Comparison of ENCODE assay signal across 9 mouse cellular contexts in genomic region chr6:121462628-121463340, GRCm38 (mm10). TPM values are rescaled to one million over a fixed set of nuclear protein-coding genes. Genes with fewer than 3 reads are reported as not detected.
DNase-seq lines count a peak whose midpoint lies in the region; ATAC-seq and TF ChIP-seq lines count a peak whose summit lies in the region.
"Had no signal": no experiment of that assay in that cellular context is flagged by ENCODE, and none has a peak within 500 bp of the region (broad histone marks: within the 10 kb centered on the region; RNA-seq: fewer than 3 reads in every experiment).

No protein-coding gene starts in this region.

- intact Hi-C loops in gastrocnemius, postnatal 36 days (cut with DNase I) = no loop called here

- WGBS in embryonic facial prominence, embryonic 14.5 days = 2% methylated on average over 21 of the region's 28 CpGs
- WGBS in hindbrain, embryonic 13.5 days = 6% methylated on average over 28 of the region's 28 CpGs
- WGBS in neural tube, embryonic 12.5 days = 8% methylated on average over 28 of the region's 28 CpGs

- H3K27me3 ChIP-seq in embryonic facial prominence, embryonic 14.5 days (replicated peaks; ENCODE audit: control insufficient read depth, insufficient read depth, low read length) = no peaks in the 10 kb centered on the region; the same call in 1 of the 2 replicates
- 0 out of 2 replicates have a peak, but pooled peaks cover 10% of the 10 kb centered on the region for H3K27me3 ChIP-seq in hindbrain, embryonic 13.5 days
- no peaks in the 10 kb centered on the region for H3K27me3 ChIP-seq in neural tube, embryonic 12.5 days (replicated peaks)
- H3K27me3 ChIP-seq: Patski had no signal

- TF ChIP-seq CTCF in layer of hippocampus, adult 2 months (conservative IDR thresholded peaks at IDR 0.05) = no peak

- H3K9me3 ChIP-seq in embryonic facial prominence, embryonic 14.5 days (ENCODE audit: control insufficient read depth, low read length) = no peaks in the 10 kb centered on the region
- H3K9me3 ChIP-seq in hindbrain, embryonic 13.5 days = no peaks in the 10 kb centered on the region
- H3K9me3 ChIP-seq in neural tube, embryonic 12.5 days = no peaks in the 10 kb centered on the region

- no peak overlapping the region for H3K4me3 ChIP-seq in layer of hippocampus, adult 2 months
- 0 out of 2 replicates have a peak overlapping the region, but pooled peaks have one; percentile 3 for H3K4me3 ChIP-seq in embryonic facial prominence, embryonic 14.5 days (ENCODE audit: low read depth, low read length)
- peak overlapping the region; percentile 9; the same call in 1 of the 2 replicates for H3K4me3 ChIP-seq in hindbrain, embryonic 13.5 days
- no peak overlapping the region for H3K4me3 ChIP-seq in neural tube, embryonic 12.5 days

- 0 out of 2 replicates have a peak overlapping the region, but pooled peaks have one; percentile 23 for H3K27ac ChIP-seq in layer of hippocampus, adult 2 months
- no peak overlapping the region for H3K27ac ChIP-seq in embryonic facial prominence, embryonic 14.5 days (replicated peaks; ENCODE audit: low read depth, low read length)
- H3K27ac ChIP-seq in hindbrain, embryonic 13.5 days = no peak overlapping the region
- H3K27ac ChIP-seq in neural tube, embryonic 12.5 days = no peak overlapping the region

- H3K4me2 ChIP-seq in embryonic facial prominence, embryonic 14.5 days (ENCODE audit: low read depth, low read length) = peak overlapping the region; percentile 36
- H3K4me2 ChIP-seq in hindbrain, embryonic 13.5 days = peak overlapping the region; percentile 48
- H3K4me2 ChIP-seq in neural tube, embryonic 12.5 days (replicated peaks) = peak overlapping the region; percentile 49

- peak in 1 of 2 experiments; percentile 36 for DNase-seq in layer of hippocampus, adult 2 months (ENCODE audit: low spot score in 2 of 2)
- no peak for DNase-seq in layer of hippocampus, adult 9-10 months (ENCODE audit: low spot score)
- peak; percentile 30 for DNase-seq in embryonic facial prominence, embryonic 14.5 days (ENCODE audit: low spot score)
- DNase-seq in gastrocnemius, postnatal 36 days = no peak
- DNase-seq in gastrocnemius, postnatal 10 days = no peak
- DNase-seq: cerebellum, postnatal 10 days had no signal

- no peaks in the 10 kb centered on the region for H3K4me1 ChIP-seq in embryonic facial prominence, embryonic 14.5 days (ENCODE audit: control insufficient read depth, insufficient read depth, low read length)
- peaks cover 38% of the 10 kb centered on the region for H3K4me1 ChIP-seq in hindbrain, embryonic 13.5 days (replicated peaks)
- H3K4me1 ChIP-seq in neural tube, embryonic 12.5 days = peaks cover 9% of the 10 kb centered on the region

- no peaks in the 10 kb centered on the region for H3K36me3 ChIP-seq in embryonic facial prominence, embryonic 14.5 days (ENCODE audit: control insufficient read depth, insufficient read depth, low read length)
- H3K36me3 ChIP-seq in hindbrain, embryonic 13.5 days = peaks cover 7% of the 10 kb centered on the region; the same call in 1 of the 2 replicates
- H3K36me3 ChIP-seq in neural tube, embryonic 12.5 days = no peaks in the 10 kb centered on the region

- peak; percentile 26; the same call in 1 of the 2 replicates for ATAC-seq in embryonic facial prominence, embryonic 14.5 days (ENCODE audit: low read depth)
- peak; percentile 50 for ATAC-seq in hindbrain, embryonic 13.5 days (ENCODE audit: low FRiP score)
- ATAC-seq in neural tube, embryonic 12.5 days (ENCODE audit: low FRiP score, low read depth) = 0 out of 2 replicates have a peak, but pooled peaks have one; percentile 15
- ATAC-seq: Patski had no signal

- H3K9ac ChIP-seq in embryonic facial prominence, embryonic 14.5 days (ENCODE audit: low read depth, low read length) = no peak overlapping the region
- H3K9ac ChIP-seq in hindbrain, embryonic 13.5 days = peak overlapping the region; percentile 56
- H3K9ac ChIP-seq in neural tube, embryonic 12.5 days = peak overlapping the region; percentile 33; the same call in 1 of the 2 replicates

RNA-seq across cellular contexts. Expression of gene Iqsec3, which starts 10.7 kb away (rescaled TPM):
- 100 to 1,000 TPM; 135 TPM for total RNA-seq in layer of hippocampus, adult 2 months (2021)
- polyA plus RNA-seq in embryonic facial prominence, embryonic 14.5 days (2014; fragmentation: Nextera tagmentation; extraction: Ambion mirVana) = 0.39 and 0.51 TPM in 2 replicates
- 11.8 and 12.0 TPM in 2 replicates for polyA plus RNA-seq in hindbrain, embryonic 13.5 days (2015; fragmentation: Nextera tagmentation; extraction: Ambion mirVana)
- 7.8 and 7.9 TPM in 2 replicates for polyA plus RNA-seq in neural tube, embryonic 12.5 days (2016; fragmentation: Nextera tagmentation; extraction: Ambion mirVana)
- total RNA-seq in gastrocnemius, postnatal 36 days (2021) = under 1 TPM; 0.52 to 0.64 TPM
- 1 to 10 TPM; 4.5 to 7.8 TPM for total RNA-seq in gastrocnemius, postnatal 10 days (2021)

Comparison
In these comparisons a context has a peak if more than half of its experiments do, and no peak if none do; other contexts are left out.
1. H3K4me3 ChIP-seq: peak in embryonic facial prominence, embryonic 14.5 days (single experiment) and hindbrain, embryonic 13.5 days (single experiment); none in layer of hippocampus, adult 2 months (single experiment) and neural tube, embryonic 12.5 days (single experiment).
2. RNA of gene Iqsec3, which starts 10.7 kb away (total RNA-seq): 135 TPM in layer of hippocampus, adult 2 months; 4.5 to 7.8 TPM in gastrocnemius, postnatal 10 days and 0.52 to 0.64 TPM in gastrocnemius, postnatal 36 days; every median in the first group is over 10 times any median in the second.
3. Peak in every context shown above with its lines, with median percentiles within 50 percentile points of each other: ATAC-seq and H3K4me2 ChIP-seq.